Mouse (Mus musculus) activated CD4-positive, CD25-positive, alpha-beta regulatory T cell, adult 4 months (primary cell): Measurements from ENCODE around the gene Tapt1. TPM values are rescaled to one million over a fixed set of nuclear protein-coding genes. Genes with fewer than 3 reads are reported as not detected.
"Not testable (repeated sequence)": the region's sequence is repeated elsewhere in the genome, so short reads cannot be mapped to it uniquely, and the experiment has no call there.

Source experiments
- ATAC-seq: one replicate; pipeline ENCODE4 v1.8.0; 2017
- polyA plus RNA-seq, 2 experiments: library from polyadenylated mRNA; unstranded; fragments of 100-300 nt; shearing (Covaris generic); gene quantifications; one replicate each; pipeline ENCODE4 v1.2.1; 2017

The Tapt1 gene
- polyA plus RNA-seq, 2 experiments from 2014 or later = 15.1 to 15.2 TPM

DNA sequence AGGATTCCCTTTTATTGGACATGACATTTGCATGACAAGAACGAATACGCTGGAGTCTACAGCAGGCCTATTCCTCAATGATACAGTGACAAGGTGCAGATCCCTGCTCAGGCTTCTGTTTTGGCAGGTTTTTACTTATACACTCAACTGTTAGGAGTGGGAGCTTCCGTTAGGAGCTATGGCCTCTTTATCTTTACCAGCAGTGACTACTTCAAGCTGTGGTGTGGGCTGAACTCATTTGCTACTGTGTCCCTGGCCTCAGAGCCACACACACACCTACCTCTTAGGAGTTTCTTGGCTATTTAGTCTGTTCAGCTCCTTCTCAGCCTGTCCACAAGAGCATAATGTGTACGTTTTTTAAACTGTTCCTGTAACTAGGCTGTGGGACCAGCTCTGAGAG is 30.3 kb downstream of the Tapt1 start:
- ATAC-seq = no peak

- ATAC-seq = no peak
Observed at GRCm38 (mm10) chr5:44187370-44187769, 39.1 kb downstream of the Tapt1 start.

DNA sequence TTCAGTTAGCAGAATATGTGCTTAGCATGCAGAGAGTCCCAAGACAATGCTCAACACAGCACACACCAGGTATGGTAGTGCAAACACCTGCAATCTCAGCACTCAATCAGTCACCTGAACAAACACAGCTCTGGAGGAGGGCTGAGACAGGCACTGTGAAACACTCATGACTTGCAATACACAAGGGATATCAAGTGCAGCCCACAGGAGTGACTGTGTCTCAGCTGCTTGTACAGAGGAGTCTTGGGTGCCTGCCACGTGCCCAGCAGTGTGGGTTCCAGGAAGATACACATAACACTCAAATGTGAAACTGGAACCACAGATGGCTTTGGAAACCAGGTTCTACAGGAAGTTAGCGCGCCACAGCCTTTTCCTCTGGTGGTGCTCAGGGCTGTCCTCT is 44.8 kb downstream of the Tapt1 start:
- peak; percentile 82 for ATAC-seq

GRCm38 (mm10) chr5:44180450-44180849 is 46.0 kb downstream of the Tapt1 start:
- no peak for ATAC-seq

DNA sequence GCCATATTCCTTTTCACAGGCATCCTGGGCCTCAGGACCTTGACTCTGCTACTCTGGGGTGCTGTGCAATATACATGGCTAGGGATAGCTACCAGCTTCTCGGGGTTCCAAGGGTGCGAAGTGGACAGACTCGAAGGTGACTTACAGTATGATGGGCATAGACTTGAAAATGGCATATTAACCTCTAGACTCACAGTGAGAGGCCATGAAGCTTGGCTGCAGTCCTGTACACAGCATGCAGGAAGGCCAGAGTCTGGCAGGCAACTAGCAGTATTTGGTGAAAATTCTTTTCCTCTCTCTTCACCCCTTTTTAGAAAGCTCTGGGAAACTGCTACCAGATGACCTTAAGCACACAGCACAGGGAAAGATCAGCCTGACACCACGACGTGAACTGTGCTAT is 52.4 kb downstream of the Tapt1 start:
- ATAC-seq = no peak

DNA sequence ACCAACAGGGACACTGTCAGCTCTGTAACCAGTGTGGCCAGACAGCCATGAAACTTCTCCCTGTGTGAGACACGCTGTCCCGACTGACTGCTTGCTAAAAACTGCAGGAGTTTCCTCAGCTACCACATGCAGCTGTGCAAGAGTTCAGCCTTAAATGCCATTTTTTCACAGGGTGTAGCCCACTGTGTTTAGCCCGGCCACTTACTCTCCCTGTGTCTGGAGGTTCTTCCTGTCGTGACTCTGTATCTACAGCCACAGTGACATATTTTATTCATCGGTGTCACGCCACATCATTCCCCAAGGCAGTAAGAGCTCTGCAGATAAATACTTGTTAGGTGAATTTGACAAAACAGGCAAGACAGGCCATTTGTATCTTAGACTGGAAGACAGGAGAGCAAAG is 59.6 kb downstream of the Tapt1 start:
- ATAC-seq = no peak

DNA sequence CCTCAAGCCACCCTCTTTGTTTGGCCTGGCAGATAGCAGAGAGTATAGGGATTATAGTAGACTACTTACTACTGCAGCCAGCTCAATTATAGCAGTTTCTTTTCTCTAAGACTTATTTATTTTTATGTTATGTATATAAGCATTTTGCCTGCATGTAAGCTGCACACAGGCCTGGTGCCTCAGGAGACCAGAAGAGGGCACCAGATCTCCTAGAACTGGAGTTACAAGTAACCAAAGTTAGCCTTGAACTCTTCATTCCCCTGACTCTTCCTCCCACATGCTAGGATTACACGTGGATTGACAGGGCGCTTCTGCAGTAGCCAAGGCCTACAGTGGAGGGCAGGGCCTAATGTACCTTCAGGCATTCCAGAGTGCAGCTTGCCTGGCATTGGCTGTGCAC is 60.6 kb downstream of the Tapt1 start:
- ATAC-seq = peak; percentile 36

- ATAC-seq = no peak
Observed at GRCm38 (mm10) chr5:44164233-44164776, 62.1 kb downstream of the Tapt1 start.

DNA sequence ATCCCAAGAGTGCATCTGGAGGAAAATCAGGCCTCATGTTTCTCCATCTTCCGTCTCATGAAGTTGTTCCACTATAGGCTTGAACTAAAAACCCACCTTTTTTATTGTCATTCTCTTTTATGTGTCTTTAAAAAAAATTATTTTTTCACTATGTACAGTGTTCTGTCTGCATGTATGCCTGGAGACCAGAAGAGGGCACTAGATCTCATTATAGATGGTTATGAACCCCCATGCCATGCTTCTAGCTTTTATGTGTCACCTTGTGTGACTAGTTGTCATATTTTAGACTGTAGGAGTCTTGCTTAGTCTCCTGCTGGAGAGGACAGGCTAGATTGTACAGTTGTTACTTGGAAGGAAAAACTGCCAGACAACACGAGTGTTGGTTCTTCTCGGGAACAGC is 63.1 kb downstream of the Tapt1 start:
- no peak for ATAC-seq

DNA sequence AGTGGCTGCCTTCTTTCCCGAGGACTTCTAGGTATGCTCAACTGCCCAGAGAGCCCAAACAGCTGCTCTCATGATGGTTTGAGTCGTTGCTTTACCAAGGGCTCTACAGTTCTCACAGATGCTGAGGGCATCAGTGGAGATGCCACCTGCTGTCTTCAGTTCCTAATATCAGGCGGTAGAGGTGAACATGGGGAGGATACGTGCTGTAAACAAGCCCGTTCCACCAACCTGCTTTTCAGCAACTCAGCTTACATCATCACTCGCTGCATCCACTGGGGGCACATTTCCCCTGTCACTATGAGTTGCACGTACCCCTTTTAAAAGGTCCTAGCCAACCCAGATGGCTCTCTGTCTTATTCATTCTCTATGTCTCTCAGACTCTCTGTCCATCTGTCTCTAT is 63.6 kb downstream of the Tapt1 start:
- ATAC-seq = no peak

DNA sequence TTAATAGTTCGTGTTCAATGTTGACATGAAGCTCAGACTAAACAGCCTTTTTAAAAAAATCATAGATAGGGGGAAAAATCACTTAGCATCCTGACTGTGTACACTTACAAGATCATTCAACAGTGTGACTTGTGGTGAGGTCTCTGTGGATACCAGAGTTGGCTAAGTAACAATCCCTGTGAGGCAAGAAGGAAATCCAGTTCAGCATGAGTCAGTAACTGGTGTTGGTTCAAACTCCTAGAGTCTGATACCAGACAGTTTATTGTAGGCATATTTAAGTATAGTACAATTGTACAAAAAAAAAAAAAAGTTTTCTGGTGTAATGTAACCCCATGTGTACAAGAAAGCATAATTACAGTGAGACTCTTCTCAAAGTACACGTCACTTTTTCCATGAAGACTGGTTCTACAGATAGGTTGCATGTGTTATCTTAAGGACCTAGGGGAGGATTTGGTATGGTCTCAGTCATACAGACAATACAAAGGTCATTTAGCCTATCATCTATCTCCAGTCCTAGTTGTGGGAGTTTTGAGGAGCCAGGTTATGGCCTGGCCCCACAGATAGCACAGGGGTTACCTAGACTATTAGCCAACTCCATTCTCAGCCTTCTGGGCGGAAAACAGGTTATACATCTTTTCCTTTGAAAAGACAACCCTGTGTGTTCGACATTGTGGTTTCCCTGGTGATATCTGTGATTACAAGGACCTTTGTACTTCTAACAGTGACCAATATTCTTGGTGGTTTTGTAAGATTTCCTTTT is 66.6 kb downstream of the Tapt1 start:
- no peak for ATAC-seq

DNA sequence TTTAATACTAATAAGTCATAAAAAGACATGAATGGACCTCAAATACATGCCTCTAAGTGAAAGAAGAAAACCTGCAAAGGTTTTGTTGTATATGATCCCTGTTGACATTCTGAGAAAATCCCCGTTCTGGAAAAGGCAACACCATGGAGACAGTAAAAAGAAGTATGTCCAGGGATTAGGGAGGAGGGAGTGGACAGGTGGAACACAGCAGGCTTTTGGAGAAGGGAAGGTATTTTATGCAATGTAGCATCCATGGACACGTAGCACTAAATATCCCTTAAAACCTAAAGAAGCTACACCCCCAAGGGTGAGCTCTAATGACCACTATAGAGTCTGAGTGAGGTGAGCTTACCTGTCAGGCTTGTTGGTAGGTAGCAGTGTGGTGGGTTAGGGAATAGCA is 67.2 kb downstream of the Tapt1 start:
- ATAC-seq = no peak

DNA sequence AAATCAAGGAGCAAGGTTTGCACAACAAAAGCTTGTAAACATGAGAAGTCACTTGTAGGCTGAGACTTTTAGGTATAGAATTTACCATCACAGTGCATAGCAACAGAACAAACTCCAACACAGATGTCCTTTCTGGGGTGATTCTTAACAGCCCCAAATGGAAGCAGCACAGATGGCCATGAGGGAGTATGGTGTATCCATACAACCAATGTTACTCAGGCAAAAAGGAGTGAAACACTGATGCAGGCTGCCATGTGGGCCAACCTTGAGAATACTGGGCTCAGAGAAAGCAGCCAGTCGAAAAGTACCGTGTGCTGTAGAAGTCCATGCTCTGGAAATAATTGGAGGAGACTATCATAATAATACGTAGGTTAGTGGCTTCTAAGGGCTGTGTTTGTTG is 68.0 kb downstream of the Tapt1 start:
- ATAC-seq = no peak

GRCm38 (mm10) chr5:44157760-44158159 is 68.7 kb downstream of the Tapt1 start:
- ATAC-seq = no peak

GRCm38 (mm10) chr5:44153050-44153449 is 73.4 kb downstream of the Tapt1 start:
- no peak for ATAC-seq

- no peak for ATAC-seq
Observed at GRCm38 (mm10) chr5:44151327-44152051, 74.9 kb downstream of the Tapt1 start.

DNA sequence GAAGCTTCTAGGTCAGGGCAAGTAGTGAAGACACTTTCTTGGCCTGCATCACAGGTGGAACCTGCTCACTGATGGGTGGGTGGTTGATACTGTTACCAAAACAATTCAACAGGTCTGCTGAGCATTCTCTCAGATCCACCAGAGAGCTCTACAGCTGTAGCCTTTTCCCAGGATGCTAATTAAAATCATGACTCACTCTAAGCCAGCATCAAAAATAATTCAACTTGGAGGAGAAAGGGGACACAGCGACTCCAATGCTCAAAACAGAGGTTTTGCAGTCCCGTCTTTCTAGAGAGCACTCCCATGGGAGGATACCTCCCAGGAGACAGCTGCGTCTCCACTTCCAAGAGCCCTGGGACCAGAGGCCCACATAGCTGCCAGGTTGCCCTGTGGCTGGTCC is 78.7 kb downstream of the Tapt1 start:
- ATAC-seq = no peak

GRCm38 (mm10) chr5:44146437-44147332 is 79.7 kb downstream of the Tapt1 start:
- no peak for ATAC-seq

DNA sequence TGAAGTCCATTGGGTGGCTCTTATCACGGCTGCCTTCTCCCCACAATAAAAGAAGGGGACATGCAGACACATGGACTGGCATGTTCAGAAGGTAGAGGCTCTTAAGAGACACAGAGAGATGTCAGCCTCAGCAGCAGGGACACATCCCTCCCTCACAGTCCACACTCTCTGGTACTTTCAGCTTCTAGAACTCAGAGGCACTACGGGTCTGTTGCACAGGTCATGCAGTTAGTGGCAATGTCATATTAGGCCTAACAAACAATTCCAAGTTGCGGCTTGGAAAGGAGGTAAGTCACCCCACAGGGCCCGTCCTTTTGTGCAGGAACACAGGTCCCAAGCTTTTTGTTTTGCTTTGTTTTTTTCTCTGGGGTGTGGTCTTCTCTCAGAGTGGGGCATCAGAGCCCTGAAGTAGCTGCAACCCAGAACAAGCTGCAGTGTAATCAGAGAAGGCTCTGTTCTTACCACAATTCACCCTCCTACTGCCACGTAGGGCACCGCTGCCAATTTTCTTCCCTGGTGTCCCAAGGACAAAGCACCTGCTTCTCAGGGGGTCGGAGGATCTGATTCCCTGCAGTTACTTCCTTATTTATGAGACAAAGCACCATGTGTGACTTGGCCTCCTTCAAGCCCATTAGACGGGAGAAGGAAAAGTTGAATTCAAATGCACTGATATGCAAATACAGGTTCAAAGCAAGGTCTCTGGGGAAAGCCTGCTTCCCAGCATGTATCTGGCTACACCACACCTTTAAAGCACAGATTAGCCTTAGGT is 82.8 kb downstream of the Tapt1 start:
- ATAC-seq = no peak

- no peak for ATAC-seq
Observed at GRCm38 (mm10) chr5:44127487-44127886, 98.9 kb downstream of the Tapt1 start.

DNA sequence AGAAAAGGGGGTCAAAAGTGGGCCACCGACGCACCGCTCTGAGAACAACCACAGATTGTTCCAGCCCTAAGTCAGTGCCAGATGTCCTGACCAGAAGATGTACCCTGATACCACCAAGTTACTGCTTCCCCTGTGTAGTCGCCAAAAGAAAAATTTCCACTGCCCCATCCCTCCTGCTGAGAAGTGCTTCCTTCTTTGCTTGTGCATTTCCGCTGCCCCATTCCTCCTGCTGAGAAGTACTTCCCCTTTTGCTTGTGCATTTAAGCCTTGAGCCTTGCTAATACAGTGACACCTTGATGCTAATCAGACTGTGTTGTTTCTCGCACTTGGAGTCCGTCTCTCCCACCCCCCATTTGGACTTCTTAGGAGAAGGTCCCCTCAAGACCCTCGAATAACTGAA is 99.9 kb downstream of the Tapt1 start:
- ATAC-seq = not testable (repeated sequence)
